Mouse (Mus musculus) limb, embryonic 12.5 days (tissue): Measurements from ENCODE around the gene Nos2. TPM values are rescaled to one million over a fixed set of nuclear protein-coding genes. Genes with fewer than 3 reads are reported as not detected.
"Not testable (repeated sequence)": the region's sequence is repeated elsewhere in the genome, so short reads cannot be mapped to it uniquely, and the experiment has no call there.

Experiments used
- ATAC-seq: fragments of 200-750 bp; cut with Nextera tagmentation; 2 replicates; pipeline ENCODE4 v1.8.0; 2017; ENCODE audit warnings: low read depth, moderate TSS enrichment; ENCODE audit not compliant: insufficient number of reproducible peaks, insufficient read depth, low FRiP score, low TSS enrichment
- H3K27ac ChIP-seq: fragments of 300-500 bp; sonication (generic); 2 replicates; pipeline ENCODE4 v1.5.1; 2016; ENCODE audit warnings: mild to moderate bottlenecking, moderate library complexity
- H3K27me3 ChIP-seq: fragments of 300-500 bp; sonication (generic); 2 replicates; pipeline ENCODE4 v1.6.1; 2016; ENCODE audit warnings: mild to moderate bottlenecking, moderate library complexity
- H3K36me3 ChIP-seq: fragments of 300-500 bp; sonication (generic); 2 replicates; pipeline ENCODE4 v1.6.1; 2016; ENCODE audit warnings: mild to moderate bottlenecking, moderate library complexity
- H3K4me1 ChIP-seq: fragments of 300-500 bp; sonication (generic); replicated peaks from 2 replicates; pipeline ENCODE4 v1.6.1; 2016
- H3K4me2 ChIP-seq: fragments of 300-500 bp; sonication (generic); 2 replicates; pipeline ENCODE4 v1.6.1; 2016; ENCODE audit warnings: mild to moderate bottlenecking, moderate library complexity
- H3K4me3 ChIP-seq: fragments of 300-500 bp; sonication (generic); replicated peaks from 2 replicates; pipeline ENCODE4 v1.5.1; 2016; ENCODE audit warnings: mild to moderate bottlenecking
- H3K9ac ChIP-seq: fragments of 300-500 bp; sonication (generic); replicated peaks from 2 replicates; pipeline ENCODE4 v1.6.1; 2016; ENCODE audit warnings: mild to moderate bottlenecking, moderate library complexity
- H3K9me3 ChIP-seq: fragments of 300-500 bp; sonication (generic); 2 replicates; pipeline ENCODE4 v1.6.1; 2016; ENCODE audit warnings: mild to moderate bottlenecking, moderate library complexity
- WGBS: fragments of 180-500 bp; shearing (Covaris S2); methylation state at CpG from one replicate; pipeline ENCODE4 v1.1.7; 2016; 5-methylcytosine and 5-hydroxymethylcytosine counted together
- polyA plus RNA-seq: library from polyadenylated mRNA; unstranded; fragments of >200 nt; fragmentation: Nextera tagmentation; extraction: Ambion mirVana; gene quantifications from 2 replicates; pipeline ENCODE4 v1.2.1, GENCODE M21; 2016

The Nos2 gene
- polyA plus RNA-seq, 1 experiment from 2014 or later = 0.66 TPM

- H3K4me2 ChIP-seq, H3K27ac ChIP-seq, H3K9ac ChIP-seq, H3K27me3 ChIP-seq, ATAC-seq, H3K36me3 ChIP-seq, H3K4me1 ChIP-seq, H3K4me3 ChIP-seq: not testable (repeated sequence)
- WGBS = 85% methylated on average over 5 of the region's 5 CpGs
- peaks cover 29% of the 10 kb centered on the region; the same call in 1 of the 2 replicates for H3K9me3 ChIP-seq
Observed at GRCm38 (mm10) chr11:78990875-78991543, 70.4 kb downstream of the Nos2 start.

- H3K36me3 ChIP-seq = no peaks in the 10 kb centered on the region
- no peak overlapping the region for H3K27ac ChIP-seq
- H3K9me3 ChIP-seq = peaks cover 25% of the 10 kb centered on the region
- no peaks in the 10 kb centered on the region for H3K27me3 ChIP-seq
- no peak overlapping the region for H3K9ac ChIP-seq
- H3K4me1 ChIP-seq = peaks cover 13% of the 10 kb centered on the region
- H3K4me2 ChIP-seq = no peak overlapping the region
- WGBS = 68% methylated on average over 6 of the region's 6 CpGs
- no peak overlapping the region for H3K4me3 ChIP-seq
- no peak for ATAC-seq
Observed at GRCm38 (mm10) chr11:78999118-78999517, 78.5 kb downstream of the Nos2 start.

GRCm38 (mm10) chr11:79001871-79002270 lies 81.3 kb downstream of the Nos2 start:
- H3K27ac ChIP-seq = no peak overlapping the region; the same call in 1 of the 2 replicates
- no peak overlapping the region for H3K9ac ChIP-seq
- 88% methylated on average over 4 of the region's 4 CpGs for WGBS
- no peak for ATAC-seq
- H3K4me1 ChIP-seq = peaks cover 13% of the 10 kb centered on the region
- peaks cover 8% of the 10 kb centered on the region for H3K9me3 ChIP-seq
- no peak overlapping the region for H3K4me2 ChIP-seq
- no peaks in the 10 kb centered on the region for H3K27me3 ChIP-seq
- no peak overlapping the region for H3K4me3 ChIP-seq
- no peaks in the 10 kb centered on the region for H3K36me3 ChIP-seq

- Histone ChIP-seq H3K27me3 (no peaks in the 10 kb centered on the region), H3K9ac (no peak overlapping the region), H3K9me3 (peaks cover 2% of the 10 kb centered on the region), H3K27ac (no peak overlapping the region; the same call in 1 of the 2 replicates), H3K36me3 (no peaks in the 10 kb centered on the region), H3K4me2 (no peak overlapping the region), H3K4me1 (peaks cover 13% of the 10 kb centered on the region), H3K4me3 (no peak overlapping the region)
- 67% methylated on average over 5 of the region's 5 CpGs for WGBS
- ATAC-seq = no peak
Observed at GRCm38 (mm10) chr11:79002551-79002951, 82.0 kb downstream of the Nos2 start.

- ATAC-seq = no peak
- Histone ChIP-seq H3K9me3 (no peaks in the 10 kb centered on the region), H3K27ac (no peak overlapping the region), H3K36me3 (no peaks in the 10 kb centered on the region), H3K4me1 (peaks cover 13% of the 10 kb centered on the region), H3K4me2 (no peak overlapping the region), H3K4me3 (no peak overlapping the region), H3K27me3 (no peaks in the 10 kb centered on the region), H3K9ac (no peak overlapping the region)
- WGBS = 61% methylated on average over 11 of the region's 11 CpGs
Observed at GRCm38 (mm10) chr11:79003053-79003768, 82.6 kb downstream of the Nos2 start.

- H3K4me1 ChIP-seq = peaks cover 13% of the 10 kb centered on the region
- no peak overlapping the region for H3K4me3 ChIP-seq
- H3K9me3 ChIP-seq = no peaks in the 10 kb centered on the region
- H3K9ac ChIP-seq = no peak overlapping the region
- no peak overlapping the region for H3K27ac ChIP-seq
- H3K36me3 ChIP-seq = no peaks in the 10 kb centered on the region
- ATAC-seq = no peak
- 69% methylated on average over 10 of the region's 10 CpGs for WGBS
- H3K4me2 ChIP-seq = no peak overlapping the region
- H3K27me3 ChIP-seq = no peaks in the 10 kb centered on the region
Observed at GRCm38 (mm10) chr11:79003769-79004638, 83.4 kb downstream of the Nos2 start.

GRCm38 (mm10) chr11:79005578-79006394 lies 85.2 kb downstream of the Nos2 start:
- no peak overlapping the region for H3K4me3 ChIP-seq
- no peak overlapping the region for H3K4me2 ChIP-seq
- 88% methylated on average over 14 of the region's 14 CpGs for WGBS
- ATAC-seq = no peak
- no peaks in the 10 kb centered on the region for H3K9me3 ChIP-seq
- H3K27me3 ChIP-seq = no peaks in the 10 kb centered on the region
- no peak overlapping the region for H3K27ac ChIP-seq
- peaks cover 13% of the 10 kb centered on the region for H3K4me1 ChIP-seq
- H3K9ac ChIP-seq = no peak overlapping the region
- no peaks in the 10 kb centered on the region for H3K36me3 ChIP-seq

GRCm38 (mm10) chr11:79006417-79006816 lies 85.8 kb downstream of the Nos2 start:
- Histone ChIP-seq H3K9me3 (no peaks in the 10 kb centered on the region), H3K36me3 (no peaks in the 10 kb centered on the region), H3K27me3 (no peaks in the 10 kb centered on the region), H3K4me2 (no peak overlapping the region), H3K9ac (no peak overlapping the region), H3K4me3 (no peak overlapping the region), H3K4me1 (peaks cover 13% of the 10 kb centered on the region), H3K27ac (no peak overlapping the region)
- 63% methylated on average over 5 of the region's 5 CpGs for WGBS
- ATAC-seq = no peak

- not testable (repeated sequence) for H3K36me3 ChIP-seq, H3K9me3 ChIP-seq, H3K27ac ChIP-seq, H3K4me3 ChIP-seq, H3K27me3 ChIP-seq, ATAC-seq, H3K4me2 ChIP-seq, H3K9ac ChIP-seq
- peaks cover 13% of the 10 kb centered on the region for H3K4me1 ChIP-seq
- WGBS = 77% methylated on average over 3 of the region's 3 CpGs
Observed at GRCm38 (mm10) chr11:79007356-79007755, 86.8 kb downstream of the Nos2 start.

- Histone ChIP-seq H3K9ac (no peak overlapping the region), H3K36me3 (no peaks in the 10 kb centered on the region), H3K4me3 (no peak overlapping the region), H3K9me3 (no peaks in the 10 kb centered on the region), H3K27me3 (no peaks in the 10 kb centered on the region), H3K4me2 (no peak overlapping the region), H3K27ac (no peak overlapping the region), H3K4me1 (peaks cover 6% of the 10 kb centered on the region; the same call in 1 of the 2 replicates)
- WGBS = 81% methylated on average over 6 of the region's 6 CpGs
- ATAC-seq = no peak
Observed at GRCm38 (mm10) chr11:79008007-79008775, 87.6 kb downstream of the Nos2 start.
